Mouse (Mus musculus) MEL (cell line): ENCODE results near the gene Hmgcs1. TPM values are rescaled to one million over a fixed set of nuclear protein-coding genes. Genes with fewer than 3 reads are reported as not detected.

Experiments
- DNase-seq: peaks from one replicate; pipeline ENCODE4 v3.0.0; 2011; ENCODE audit warnings: low read depth, low spot score
- H3K27ac ChIP-seq: 2 replicates; pipeline ENCODE4 v1.5.1; 2012; ENCODE audit warnings: low read depth, mild to moderate bottlenecking, control low read depth, low read length, moderate library complexity; ENCODE audit not compliant: control insufficient read depth
- H3K27me3 ChIP-seq, 2 experiments: fragments of 150-350 bp in 1 of 2; sonication (generic) in 1 of 2; 2 replicates each; pipeline ENCODE4 v1.6.1; 2012; ENCODE audit warnings: low read length in 2 of 2, mild to moderate bottlenecking in 2 of 2, improper control_type of control experiment in 1 of 2, moderate library complexity in 1 of 2; ENCODE audit not compliant: insufficient read depth in 2 of 2, control insufficient read depth in 1 of 2
- H3K36me3 ChIP-seq, 2 experiments: 2 replicates each; pipeline ENCODE4 v1.6.1; 2012 to 2014; ENCODE audit warnings: low read length in 2 of 2, improper control_type of control experiment in 1 of 2, inconsistent platforms in 1 of 2, mild to moderate bottlenecking in 1 of 2; ENCODE audit not compliant: insufficient read depth in 2 of 2, control insufficient read depth in 1 of 2
- H3K4me1 ChIP-seq, 2 experiments: fragments of 150-350 bp in 1 of 2; sonication (generic) in 1 of 2; 2 replicates each; pipeline ENCODE4 v1.6.1; 2012; ENCODE audit warnings: low read length in 2 of 2, improper control_type of control experiment in 1 of 2, mild to moderate bottlenecking in 1 of 2; ENCODE audit not compliant: insufficient read depth in 2 of 2, control insufficient read depth in 1 of 2
- H3K4me3 ChIP-seq, 2 experiments: fragments of 150-350 bp in 1 of 2; sonication (generic) in 1 of 2; 2 replicates each; pipeline ENCODE4 v1.5.1; 2012; ENCODE audit warnings: low read depth in 2 of 2, low read length in 2 of 2, mild to moderate bottlenecking in 2 of 2, moderate library complexity in 2 of 2, control low read depth in 1 of 2, improper control_type of control experiment in 1 of 2; ENCODE audit not compliant: control insufficient read depth in 1 of 2, insufficient read depth in 1 of 2
- H3K79me2 ChIP-seq: 2 replicates; pipeline ENCODE4 v1.6.1; 2012; ENCODE audit warnings: mild to moderate bottlenecking, low read length, moderate library complexity; ENCODE audit not compliant: control insufficient read depth, poor library complexity, insufficient read depth
- H3K9ac ChIP-seq: 2 replicates; pipeline ENCODE4 v1.6.1; 2012; ENCODE audit warnings: low read depth, mild to moderate bottlenecking, control low read depth, low read length, moderate library complexity; ENCODE audit not compliant: control insufficient read depth, poor library complexity, severe bottlenecking
- H3K9me3 ChIP-seq: fragments of 150-350 bp; sonication (generic); replicated peaks from 2 replicates; pipeline ENCODE4 v1.6.1; 2012; ENCODE audit warnings: mild to moderate bottlenecking, low read length, improper control_type of control experiment, moderate library complexity; ENCODE audit not compliant: insufficient read depth
- BHLHE40 ChIP-seq: IDR thresholded peaks from 2 replicates; pipeline ENCODE4 v1.6.1; 2012; ENCODE audit warnings: low read depth, mild to moderate bottlenecking, inconsistent platforms, low read length, improper control_type of control experiment, borderline replicate concordance
- EP300 ChIP-seq, 2 experiments: IDR thresholded peaks; 2 replicates each; pipeline ENCODE4 v1.6.1; 2011; ENCODE audit warnings: improper control_type of control experiment in 2 of 2, low read length in 2 of 2, low read depth in 1 of 2, mild to moderate bottlenecking in 1 of 2
- ETS1 ChIP-seq: IDR thresholded peaks from 2 replicates; pipeline ENCODE4 v1.6.1; 2012; ENCODE audit warnings: low read depth, mild to moderate bottlenecking, inconsistent platforms, low read length, improper control_type of control experiment, moderate library complexity
- GABPA ChIP-seq: IDR thresholded peaks from 2 replicates; pipeline ENCODE4 v1.6.1; 2012; ENCODE audit warnings: low read depth, mild to moderate bottlenecking, inconsistent platforms, low read length, improper control_type of control experiment, moderate library complexity
- GATA1 ChIP-seq: IDR thresholded peaks from 2 replicates; pipeline ENCODE4 v1.6.1; 2011; ENCODE audit warnings: low read depth, low read length, improper control_type of control experiment
- KAT2A ChIP-seq: conservative IDR thresholded peaks from 2 replicates; pipeline ENCODE4 v1.6.1; 2012; ENCODE audit warnings: low read depth, low read length, improper control_type of control experiment, inconsistent platforms
- MAZ ChIP-seq: IDR thresholded peaks from 2 replicates; pipeline ENCODE4 v1.6.1; 2012; ENCODE audit warnings: low read depth, mild to moderate bottlenecking, inconsistent platforms, low read length, improper control_type of control experiment
- MEF2A ChIP-seq: IDR thresholded peaks from 2 replicates; pipeline ENCODE4 v1.6.1; 2014; ENCODE audit warnings: low read depth, mild to moderate bottlenecking, inconsistent platforms, low read length, improper control_type of control experiment; ENCODE audit not compliant: poor library complexity, insufficient replicate concordance, severe bottlenecking; ENCODE audit errors: extremely low read depth
- MXI1 ChIP-seq: IDR thresholded peaks from 2 replicates; pipeline ENCODE4 v1.6.1; 2011; ENCODE audit warnings: mild to moderate bottlenecking, low read depth, low read length, improper control_type of control experiment
- MYB ChIP-seq: IDR thresholded peaks from 2 replicates; pipeline ENCODE4 v1.6.1; 2011; ENCODE audit warnings: mild to moderate bottlenecking, low read depth, low read length, improper control_type of control experiment
- MYC ChIP-seq: IDR thresholded peaks from 2 replicates; pipeline ENCODE4 v1.6.1; 2011; ENCODE audit warnings: low read depth, mild to moderate bottlenecking, low read length, improper control_type of control experiment, moderate library complexity
- NELFE ChIP-seq: IDR thresholded peaks from 2 replicates; pipeline ENCODE4 v1.6.1; 2011; ENCODE audit warnings: low read depth, low read length, improper control_type of control experiment
- NRF1 ChIP-seq: IDR thresholded peaks from 2 replicates; pipeline ENCODE4 v1.6.1; 2014; ENCODE audit warnings: low read depth, mild to moderate bottlenecking, inconsistent platforms, low read length, improper control_type of control experiment, moderate library complexity; ENCODE audit not compliant: poor library complexity, insufficient read depth, severe bottlenecking
- POLR2A ChIP-seq, 2 experiments: IDR thresholded peaks; 2 replicates each; pipeline ENCODE4 v1.6.1; 2011 to 2012; ENCODE audit warnings: low read length in 2 of 2, mild to moderate bottlenecking in 2 of 2, control low read depth in 1 of 2, improper control_type of control experiment in 1 of 2, low read depth in 1 of 2, moderate library complexity in 1 of 2; ENCODE audit not compliant: control insufficient read depth in 1 of 2, insufficient read depth in 1 of 2, poor library complexity in 1 of 2
- POLR2AphosphoS2 ChIP-seq: IDR thresholded peaks from 2 replicates; pipeline ENCODE4 v1.6.1; 2011; ENCODE audit warnings: low read length, improper control_type of control experiment
- RCOR1 ChIP-seq: IDR thresholded peaks from 2 replicates; pipeline ENCODE4 v1.6.1; 2012; ENCODE audit warnings: low read depth, mild to moderate bottlenecking, inconsistent platforms, low read length, improper control_type of control experiment
- SMC3 ChIP-seq: IDR thresholded peaks from 2 replicates; pipeline ENCODE4 v1.6.1; 2011; ENCODE audit warnings: low read depth, low read length, improper control_type of control experiment
- TAL1 ChIP-seq: IDR thresholded peaks from 2 replicates; pipeline ENCODE4 v1.6.1; 2012; ENCODE audit warnings: mild to moderate bottlenecking, inconsistent platforms, low read length, moderate library complexity, mixed read lengths
- TBP ChIP-seq: IDR thresholded peaks from 2 replicates; pipeline ENCODE4 v1.8.0; 2011; ENCODE audit warnings: low read depth, low read length, improper control_type of control experiment
- TCF12 ChIP-seq: IDR thresholded peaks from 2 replicates; pipeline ENCODE4 v1.6.1; 2014; ENCODE audit warnings: low read depth, mild to moderate bottlenecking, inconsistent platforms, low read length, improper control_type of control experiment, moderate library complexity
- UBTF ChIP-seq: IDR thresholded peaks from 2 replicates; pipeline ENCODE4 v1.6.1; 2012; ENCODE audit warnings: low read depth, mild to moderate bottlenecking, inconsistent platforms, low read length, improper control_type of control experiment, moderate library complexity, borderline replicate concordance; ENCODE audit not compliant: insufficient read depth
- USF1 ChIP-seq: IDR thresholded peaks from 2 replicates; pipeline ENCODE4 v1.6.1; 2014; ENCODE audit warnings: low read depth, mild to moderate bottlenecking, inconsistent platforms, low read length, improper control_type of control experiment, moderate library complexity
- USF2 ChIP-seq, 2 experiments: IDR thresholded peaks; 2 replicates each; pipeline ENCODE4 v1.6.1; 2011 to 2012; ENCODE audit warnings: improper control_type of control experiment in 2 of 2, low read length in 2 of 2, borderline replicate concordance in 1 of 2, inconsistent platforms in 1 of 2, low read depth in 1 of 2, mild to moderate bottlenecking in 1 of 2; ENCODE audit not compliant: insufficient read depth in 1 of 2
- ZMIZ1 ChIP-seq: IDR thresholded peaks from 2 replicates; pipeline ENCODE4 v1.6.1; 2012; ENCODE audit warnings: low read depth, mild to moderate bottlenecking, inconsistent platforms, low read length, improper control_type of control experiment, moderate library complexity
- ZNF384 ChIP-seq: IDR thresholded peaks from 2 replicates; pipeline ENCODE4 v1.6.1; 2012; ENCODE audit warnings: low read depth, mild to moderate bottlenecking, inconsistent platforms, low read length, improper control_type of control experiment
- polyA plus RNA-seq, 2 experiments: library from polyadenylated mRNA; stranded (reverse) in 1 of 2; unstranded in 1 of 2; fragments of >175 nt in 1 of 2; fragments of >200 nt in 1 of 2; gene quantifications; 2 replicates each; pipeline versions ENCODE4 v1.2.1 to v1.2.4; 2012; ENCODE audit warnings: low replicate concordance in 2 of 2, low read depth in 1 of 2; ENCODE audit not compliant: insufficient read length in 2 of 2, insufficient read depth in 1 of 2, missing spikeins in 1 of 2
- total RNA-seq: library from RNA; depleted of rRNA; stranded (reverse); fragments of 300-350 nt; gene quantifications from 2 replicates; pipeline ENCODE4 v1.2.3, GENCODE M21; 2012

The Hmgcs1 gene
- total and polyA plus RNA-seq, 3 experiments, result 13.6 to 19.3 TPM; not detected in 1

DNA sequence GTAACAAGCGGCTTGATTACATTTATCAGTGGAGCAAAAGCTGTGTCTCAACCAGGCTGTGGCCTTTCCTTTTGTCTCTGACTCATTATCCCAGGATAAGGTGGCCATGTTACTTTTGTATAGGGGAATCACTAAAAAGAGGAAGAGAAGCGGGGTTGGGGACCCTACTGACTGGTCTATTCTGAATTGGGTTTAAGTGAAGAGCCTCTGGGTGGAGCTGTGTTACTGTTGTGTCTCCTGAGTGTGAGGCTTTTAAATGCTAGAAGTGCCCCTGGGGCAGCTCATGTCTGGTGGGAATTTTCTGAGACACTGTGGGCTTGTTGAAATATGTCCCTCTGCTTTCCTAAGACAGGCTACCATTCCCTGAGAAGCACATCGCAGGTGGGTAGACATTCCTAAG, 53.3 kb downstream of the Hmgcs1 start (continued):
- no peak; the same call in 1 of the 2 replicates for TF ChIP-seq ZMIZ1
- TF ChIP-seq USF2 (IDR thresholded peaks at IDR 0.05; ENCODE audit: borderline replicate concordance in 1 of 2, insufficient read depth in 1 of 2, low read depth in 1 of 2, low read length in 2 of 2), result no peak
- no peak for TF ChIP-seq TAL1
- peak in 1 of 2 experiments; percentile 8; a peak in 1 of 4 replicates for TF ChIP-seq EP300 (IDR thresholded peaks at IDR 0.05; ENCODE audit: low read depth in 1 of 2, low read length in 2 of 2)
- TF ChIP-seq ZNF384, result no peak

DNA sequence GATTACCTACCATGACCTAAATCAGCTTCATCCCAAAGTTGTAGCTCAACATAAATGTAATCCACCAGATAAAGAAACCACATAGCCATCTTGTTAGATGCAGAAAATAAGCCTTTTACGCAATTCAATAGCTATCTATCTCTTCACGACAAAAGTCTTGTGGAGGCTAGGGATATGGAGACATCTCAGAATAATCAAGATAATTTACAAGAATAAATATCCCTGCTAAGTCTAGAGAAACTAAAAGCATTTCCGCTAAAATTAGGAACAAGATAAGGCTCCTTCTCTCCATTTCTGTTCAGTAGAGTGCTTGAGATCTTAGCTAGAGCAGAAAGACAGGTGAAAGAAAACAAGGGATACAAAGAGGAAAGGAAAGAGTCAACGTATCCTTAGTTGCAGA, 56.8 kb downstream of the Hmgcs1 start:
- DNase-seq, result peak; percentile 45
- no peak overlapping the region for H3K9ac ChIP-seq
- H3K9me3 ChIP-seq, result no peaks in the 10 kb centered on the region
- TF ChIP-seq GABPA, result no peak
- TF ChIP-seq NELFE, result no peak
- peak; percentile 76 to 77 for TF ChIP-seq EP300 (IDR thresholded peaks at IDR 0.05; ENCODE audit: low read depth in 1 of 2, low read length in 2 of 2)
- no peak for TF ChIP-seq MYC
- no peak for TF ChIP-seq ZMIZ1
- 0 out of 2 replicates have a peak, but pooled peaks have one; percentile 39 for TF ChIP-seq RCOR1
- TF ChIP-seq ZNF384, result no peak
- TF ChIP-seq TAL1, result no peak
- 0 out of 2 replicates have a peak, but pooled peaks have one; percentile 51 for TF ChIP-seq MEF2A
- no peak for TF ChIP-seq NRF1
- no peak for TF ChIP-seq USF1
- peak; percentile 65 for TF ChIP-seq ETS1
- no peak for TF ChIP-seq SMC3
- TF ChIP-seq TCF12, result peak; percentile 77
- no peak for TF ChIP-seq POLR2A (IDR thresholded peaks at IDR 0.05; ENCODE audit: control insufficient read depth in 1 of 2, insufficient read depth in 1 of 2, low read depth in 1 of 2, low read length in 2 of 2, poor library complexity in 1 of 2)
- peak; percentile 81 for TF ChIP-seq GATA1
- TF ChIP-seq USF2 (IDR thresholded peaks at IDR 0.05; ENCODE audit: borderline replicate concordance in 1 of 2, insufficient read depth in 1 of 2, low read depth in 1 of 2, low read length in 2 of 2), result no peak
- TF ChIP-seq POLR2AphosphoS2, result no peak
- TF ChIP-seq TBP, result no peak
- no peak for TF ChIP-seq MXI1
- no peak for TF ChIP-seq UBTF
- no peak for TF ChIP-seq BHLHE40
- no peak for TF ChIP-seq KAT2A
- no peak for TF ChIP-seq MAZ
- TF ChIP-seq MYB, result no peak
- peaks cover 0 to 20% of the 10 kb centered on the region in 2 experiments; a peak in 2 of 4 replicates for H3K36me3 ChIP-seq
- H3K27ac ChIP-seq, result no peak overlapping the region
- H3K27me3 ChIP-seq, result no peaks in the 10 kb centered on the region
- no peaks in the 10 kb centered on the region; the same call in 1 of the 2 replicates for H3K79me2 ChIP-seq
- no peak overlapping the region for H3K4me3 ChIP-seq
- peaks cover 7 to 19% of the 10 kb centered on the region in 2 experiments for H3K4me1 ChIP-seq
